ENCODE assay signal across 8 mouse cellular contexts in genomic region chr9:44131276-44131590, GRCm38 (mm10). TPM values are rescaled to one million over a fixed set of nuclear protein-coding genes. Genes with fewer than 3 reads are reported as not detected.
DNase-seq lines count a peak whose midpoint lies in the region; ATAC-seq and TF ChIP-seq lines count a peak whose summit lies in the region.

No protein-coding gene starts in this region.

- no peak overlapping the region for H3K9ac ChIP-seq in forebrain, embryonic 11.5 days (ENCODE audit: low read length)
- H3K9ac ChIP-seq in forebrain, embryonic 15.5 days (replicated peaks) = no peak overlapping the region
- no peak overlapping the region for H3K9ac ChIP-seq in kidney, postnatal 0 days (ENCODE audit: low read depth, low read length)
- H3K9ac ChIP-seq in embryonic facial prominence, embryonic 13.5 days = no peak overlapping the region
- no peak overlapping the region for H3K9ac ChIP-seq in liver, postnatal 0 days (replicated peaks)

- H3K4me1 ChIP-seq in forebrain, embryonic 11.5 days (replicated peaks; ENCODE audit: control insufficient read depth, insufficient read depth, low read length) = peaks cover 18% of the 10 kb centered on the region
- peaks cover 50% of the 10 kb centered on the region for H3K4me1 ChIP-seq in forebrain, embryonic 15.5 days
- H3K4me1 ChIP-seq in kidney, postnatal 0 days (replicated peaks; ENCODE audit: insufficient read depth, low read length) = peaks cover 40% of the 10 kb centered on the region
- H3K4me1 ChIP-seq in embryonic facial prominence, embryonic 13.5 days = peaks cover 60% of the 10 kb centered on the region
- H3K4me1 ChIP-seq in liver, postnatal 0 days (ENCODE audit: insufficient read depth) = peaks cover 31% of the 10 kb centered on the region

- 34% methylated on average over 7 of the region's 7 CpGs for WGBS in forebrain, embryonic 11.5 days
- 45% methylated on average over 7 of the region's 7 CpGs for WGBS in forebrain, embryonic 15.5 days
- WGBS in kidney, postnatal 0 days = 34% methylated on average over 7 of the region's 7 CpGs
- WGBS in embryonic facial prominence, embryonic 13.5 days = 34% methylated on average over 7 of the region's 7 CpGs
- WGBS in liver, postnatal 0 days (ENCODE audit: insufficient replicate concordance) = 34% methylated on average over 7 of the region's 7 CpGs

- no peak for TF ChIP-seq EP300 in liver, postnatal 0 days (IDR thresholded peaks at IDR 0.05; ENCODE audit: low read depth)

- H3K36me3 ChIP-seq in forebrain, embryonic 11.5 days (ENCODE audit: control insufficient read depth, insufficient read depth, low read length) = no peaks in the 10 kb centered on the region
- no peaks in the 10 kb centered on the region for H3K36me3 ChIP-seq in forebrain, embryonic 15.5 days
- no peaks in the 10 kb centered on the region for H3K36me3 ChIP-seq in kidney, postnatal 0 days (ENCODE audit: insufficient read depth, low read length)
- H3K36me3 ChIP-seq in embryonic facial prominence, embryonic 13.5 days = no peaks in the 10 kb centered on the region
- no peaks in the 10 kb centered on the region for H3K36me3 ChIP-seq in liver, postnatal 0 days (replicated peaks; ENCODE audit: insufficient read depth, low read length)

- H3K4me3 ChIP-seq in forebrain, embryonic 11.5 days (ENCODE audit: low read depth, low read length) = no peak overlapping the region
- no peak overlapping the region for H3K4me3 ChIP-seq in forebrain, embryonic 15.5 days
- no peak overlapping the region for H3K4me3 ChIP-seq in kidney, postnatal 0 days (replicated peaks; ENCODE audit: low read depth, low read length)
- no peak overlapping the region for H3K4me3 ChIP-seq in embryonic facial prominence, embryonic 13.5 days
- no peak overlapping the region for H3K4me3 ChIP-seq in liver, postnatal 0 days (ENCODE audit: low read depth, low read length)

- no peak for TF ChIP-seq CTCF in kidney, postnatal 0 days (IDR thresholded peaks at IDR 0.05; ENCODE audit: low read depth)
- TF ChIP-seq CTCF in liver, postnatal 0 days (IDR thresholded peaks at IDR 0.05; ENCODE audit: low read depth) = no peak

- DNase-seq in forebrain, embryonic 11.5 days (ENCODE audit: low spot score) = no peak
- no peak for DNase-seq in kidney, postnatal 0 days (ENCODE audit: low spot score)
- DNase-seq in kidney, adult 11 months = no peak
- no peak for DNase-seq in liver, postnatal 0 days
- no peak for DNase-seq in adrenal gland, postnatal 36 days
- DNase-seq in adrenal gland, adult (ENCODE audit: inconsistent age in 2 of 2, low spot score in 1 of 2) = no peak

- ATAC-seq in forebrain, embryonic 11.5 days (replicated peaks; ENCODE audit: low FRiP score) = peak; percentile 1; the same call in 1 of the 2 replicates
- ATAC-seq in forebrain, embryonic 15.5 days (replicated peaks) = no peak
- no peak for ATAC-seq in kidney, postnatal 0 days (replicated peaks; ENCODE audit: low FRiP score, low read depth)
- ATAC-seq in embryonic facial prominence, embryonic 13.5 days (ENCODE audit: insufficient number of reproducible peaks, insufficient read depth, low FRiP score, low TSS enrichment, low read depth) = no peak
- no peak for ATAC-seq in liver, postnatal 0 days

- no peaks in the 10 kb centered on the region for H3K9me3 ChIP-seq in forebrain, embryonic 11.5 days (ENCODE audit: control insufficient read depth, low read length)
- H3K9me3 ChIP-seq in forebrain, embryonic 15.5 days = no peaks in the 10 kb centered on the region
- H3K9me3 ChIP-seq in kidney, postnatal 0 days (replicated peaks; ENCODE audit: low read length) = no peaks in the 10 kb centered on the region
- H3K9me3 ChIP-seq in embryonic facial prominence, embryonic 13.5 days = no peaks in the 10 kb centered on the region
- no peaks in the 10 kb centered on the region for H3K9me3 ChIP-seq in liver, postnatal 0 days (ENCODE audit: low read length)

- H3K27me3 ChIP-seq in forebrain, embryonic 11.5 days (ENCODE audit: control insufficient read depth, insufficient read depth, low read length) = peaks cover 22% of the 10 kb centered on the region
- peaks cover 15% of the 10 kb centered on the region for H3K27me3 ChIP-seq in forebrain, embryonic 15.5 days
- H3K27me3 ChIP-seq in kidney, postnatal 0 days (ENCODE audit: insufficient read depth, low read length) = no peaks in the 10 kb centered on the region
- H3K27me3 ChIP-seq in embryonic facial prominence, embryonic 13.5 days = peaks cover 39% of the 10 kb centered on the region
- peaks cover 57% of the 10 kb centered on the region for H3K27me3 ChIP-seq in liver, postnatal 0 days (ENCODE audit: insufficient read depth, low read length)

- H3K27ac ChIP-seq in forebrain, embryonic 11.5 days (ENCODE audit: low read depth, low read length) = no peak overlapping the region
- H3K27ac ChIP-seq in forebrain, embryonic 15.5 days (replicated peaks) = no peak overlapping the region
- peak overlapping the region; percentile 96 for H3K27ac ChIP-seq in kidney, postnatal 0 days
- peak overlapping the region; percentile 69; the same call in 1 of the 2 replicates for H3K27ac ChIP-seq in embryonic facial prominence, embryonic 13.5 days
- peak overlapping the region; percentile 80 for H3K27ac ChIP-seq in liver, postnatal 0 days (ENCODE audit: low read depth)

- H3K4me2 ChIP-seq in forebrain, embryonic 11.5 days (ENCODE audit: low read depth, low read length, severe bottlenecking) = no peak overlapping the region
- H3K4me2 ChIP-seq in forebrain, embryonic 15.5 days (replicated peaks) = no peak overlapping the region
- peak overlapping the region; percentile 37 for H3K4me2 ChIP-seq in kidney, postnatal 0 days (ENCODE audit: low read length)
- H3K4me2 ChIP-seq in embryonic facial prominence, embryonic 13.5 days = peak overlapping the region; percentile 79; the same call in 1 of the 2 replicates
- no peak overlapping the region for H3K4me2 ChIP-seq in liver, postnatal 0 days (ENCODE audit: low read depth, low read length)

RNA-seq across cellular contexts. Expression of gene Mcam, which starts 3.0 kb away (rescaled TPM):
- 12.9 and 14.8 TPM in 2 replicates for polyA plus RNA-seq in forebrain, embryonic 11.5 days (2014; fragmentation: Nextera tagmentation; extraction: Ambion mirVana)
- polyA plus RNA-seq in forebrain, embryonic 15.5 days (2015; fragmentation: Nextera tagmentation; extraction: Ambion mirVana) = 11.3 and 13.1 TPM in 2 replicates
- 46.3 and 46.6 TPM in 2 replicates for polyA plus RNA-seq in kidney, postnatal 0 days (2015; fragmentation: Nextera tagmentation; extraction: Ambion mirVana)
- polyA plus RNA-seq in embryonic facial prominence, embryonic 13.5 days (2015; fragmentation: Nextera tagmentation; extraction: Ambion mirVana) = 25.6 and 28.9 TPM in 2 replicates
- 4.2 and 4.5 TPM in 2 replicates for polyA plus RNA-seq in liver, postnatal 0 days (2015; fragmentation: Nextera tagmentation; extraction: Ambion mirVana)
- total RNA-seq in adrenal gland, postnatal 36 days (2021) = 10 to 100 TPM; 30.7 to 73.7 TPM

RNA-seq across cellular contexts. Expression of gene Rnf26, which starts 17.9 kb away (rescaled TPM):
- 82.3 and 85.2 TPM in 2 replicates for polyA plus RNA-seq in forebrain, embryonic 11.5 days (2014; fragmentation: Nextera tagmentation; extraction: Ambion mirVana)
- 39.9 and 40.1 TPM in 2 replicates for polyA plus RNA-seq in forebrain, embryonic 15.5 days (2015; fragmentation: Nextera tagmentation; extraction: Ambion mirVana)
- 46.6 and 49.7 TPM in 2 replicates for polyA plus RNA-seq in kidney, postnatal 0 days (2015; fragmentation: Nextera tagmentation; extraction: Ambion mirVana)
- 73.3 and 80.1 TPM in 2 replicates for polyA plus RNA-seq in embryonic facial prominence, embryonic 13.5 days (2015; fragmentation: Nextera tagmentation; extraction: Ambion mirVana)
- 17.9 and 18.8 TPM in 2 replicates for polyA plus RNA-seq in liver, postnatal 0 days (2015; fragmentation: Nextera tagmentation; extraction: Ambion mirVana)
- total RNA-seq in adrenal gland, postnatal 36 days (2021) = 10 to 100 TPM; 28.0 to 32.7 TPM

RNA-seq across cellular contexts. Expression of gene Gm49380, which starts 17.9 kb away (rescaled TPM):
- polyA plus RNA-seq in forebrain, embryonic 11.5 days (2014; fragmentation: Nextera tagmentation; extraction: Ambion mirVana) = 0.97 TPM in 1 of 2 replicates, not detected in the other
- polyA plus RNA-seq in forebrain, embryonic 15.5 days (2015; fragmentation: Nextera tagmentation; extraction: Ambion mirVana) = 0.17 and 0.18 TPM in 2 replicates
- polyA plus RNA-seq in kidney, postnatal 0 days (2015; fragmentation: Nextera tagmentation; extraction: Ambion mirVana) = not detected in 2 replicates
- 0.30 and 0.48 TPM in 2 replicates for polyA plus RNA-seq in embryonic facial prominence, embryonic 13.5 days (2015; fragmentation: Nextera tagmentation; extraction: Ambion mirVana)
- not detected in 2 replicates for polyA plus RNA-seq in liver, postnatal 0 days (2015; fragmentation: Nextera tagmentation; extraction: Ambion mirVana)
- total RNA-seq in adrenal gland, postnatal 36 days (2021) = under 1 TPM; 0.70 to 0.76 TPM

RNA-seq across cellular contexts. Expression of gene C1qtnf5, which starts 24.2 kb away (rescaled TPM):
- 0.47 and 0.79 TPM in 2 replicates for polyA plus RNA-seq in forebrain, embryonic 11.5 days (2014; fragmentation: Nextera tagmentation; extraction: Ambion mirVana)
- 2.2 and 3.6 TPM in 2 replicates for polyA plus RNA-seq in forebrain, embryonic 15.5 days (2015; fragmentation: Nextera tagmentation; extraction: Ambion mirVana)
- 9.7 and 12.3 TPM in 2 replicates for polyA plus RNA-seq in kidney, postnatal 0 days (2015; fragmentation: Nextera tagmentation; extraction: Ambion mirVana)
- polyA plus RNA-seq in embryonic facial prominence, embryonic 13.5 days (2015; fragmentation: Nextera tagmentation; extraction: Ambion mirVana) = 1.5 and 2.8 TPM in 2 replicates
- 1.0 and 1.3 TPM in 2 replicates for polyA plus RNA-seq in liver, postnatal 0 days (2015; fragmentation: Nextera tagmentation; extraction: Ambion mirVana)
- 10 to 100 TPM; 13.0 to 20.4 TPM for total RNA-seq in adrenal gland, postnatal 36 days (2021)

RNA-seq across cellular contexts. Expression of gene Mfrp, which starts 29.7 kb away (rescaled TPM):
- 0.11 TPM in 1 of 2 replicates, not detected in the other for polyA plus RNA-seq in forebrain, embryonic 11.5 days (2014; fragmentation: Nextera tagmentation; extraction: Ambion mirVana)
- polyA plus RNA-seq in forebrain, embryonic 15.5 days (2015; fragmentation: Nextera tagmentation; extraction: Ambion mirVana) = 0.18 and 0.23 TPM in 2 replicates
- 0.11 and 0.16 TPM in 2 replicates for polyA plus RNA-seq in kidney, postnatal 0 days (2015; fragmentation: Nextera tagmentation; extraction: Ambion mirVana)
- 0.21 and 0.39 TPM in 2 replicates for polyA plus RNA-seq in embryonic facial prominence, embryonic 13.5 days (2015; fragmentation: Nextera tagmentation; extraction: Ambion mirVana)
- polyA plus RNA-seq in liver, postnatal 0 days (2015; fragmentation: Nextera tagmentation; extraction: Ambion mirVana) = not detected in 2 replicates
- under 1 TPM in 1 of 2 experiments, not detected in 1; 0.10 TPM for total RNA-seq in adrenal gland, postnatal 36 days (2021)

Comparison
In these comparisons a context has a peak if more than half of its experiments do, and no peak if none do; other contexts are left out.
1. H3K27ac ChIP-seq: peak in kidney, postnatal 0 days (single experiment), embryonic facial prominence, embryonic 13.5 days (single experiment) and liver, postnatal 0 days (single experiment); none in forebrain, embryonic 11.5 days (single experiment) and forebrain, embryonic 15.5 days (single experiment).
2. H3K4me2 ChIP-seq: peak in kidney, postnatal 0 days (single experiment) and embryonic facial prominence, embryonic 13.5 days (single experiment); none in forebrain, embryonic 11.5 days (single experiment), forebrain, embryonic 15.5 days (single experiment) and liver, postnatal 0 days (single experiment).